Mouse (Mus musculus) lung, postnatal 0 days (tissue): Measurements from ENCODE around the gene Nfat5.

ENCODE experiments used
- CTCF ChIP-seq: IDR thresholded peaks from 2 replicates; pipeline ENCODE4 v1.5.1; 2016; ENCODE audit warnings: antibody characterized with exemption, mild to moderate bottlenecking
- EP300 ChIP-seq: IDR thresholded peaks from 2 replicates; pipeline ENCODE4 v1.6.1; 2016; ENCODE audit warnings: antibody characterized with exemption, mild to moderate bottlenecking, control low read depth

- TF ChIP-seq CTCF (no peak), EP300 (no peak)
Measured at GRCm38 (mm10) chr8:107295450-107295849, 2.2 kb downstream of the Nfat5 start.
